Mouse (Mus musculus) intestine, embryonic 15.5 days (tissue): ENCODE data around the gene Prom1. TPM values are rescaled to one million over a fixed set of nuclear protein-coding genes. Genes with fewer than 3 reads are reported as not detected.
A peak's percentile ranks its signal among the peaks of the same experiment; 100 is the strongest.

Experiments used
- ATAC-seq: fragments of 200-750 bp; cut with Nextera tagmentation; 2 replicates; pipeline ENCODE4 v1.8.0; 2017; ENCODE audit warnings: moderate TSS enrichment, moderate library complexity
- H3K27ac ChIP-seq: fragments of 300-500 bp; sonication (generic); 2 replicates; pipeline ENCODE4 v1.5.1; 2015; ENCODE audit warnings: mild to moderate bottlenecking, inconsistent platforms
- H3K27me3 ChIP-seq: fragments of 300-500 bp; sonication (generic); replicated peaks from 2 replicates; pipeline ENCODE4 v1.6.1; 2015; ENCODE audit warnings: inconsistent platforms
- H3K36me3 ChIP-seq: fragments of 300-500 bp; sonication (generic); 2 replicates; pipeline ENCODE4 v1.6.1; 2015; ENCODE audit warnings: inconsistent platforms
- H3K4me1 ChIP-seq: fragments of 300-500 bp; sonication (generic); replicated peaks from 2 replicates; pipeline ENCODE4 v1.6.1; 2015; ENCODE audit warnings: inconsistent platforms
- H3K4me2 ChIP-seq: fragments of 300-500 bp; sonication (generic); replicated peaks from 2 replicates; pipeline ENCODE4 v1.6.1; 2015; ENCODE audit warnings: mild to moderate bottlenecking, inconsistent platforms
- H3K4me3 ChIP-seq: fragments of 300-500 bp; sonication (generic); replicated peaks from 2 replicates; pipeline ENCODE4 v1.5.1; 2015; ENCODE audit warnings: inconsistent platforms
- H3K9ac ChIP-seq: fragments of 300-500 bp; sonication (generic); 2 replicates; pipeline ENCODE4 v1.6.1; 2015; ENCODE audit warnings: inconsistent platforms
- H3K9me3 ChIP-seq: fragments of 300-500 bp; sonication (generic); 2 replicates; pipeline ENCODE4 v1.6.1; 2016; ENCODE audit warnings: inconsistent platforms
- WGBS: fragments of 180-500 bp; shearing (Covaris S2); methylation state at CpG from one replicate; pipeline ENCODE4 v1.1.7; 2015; 5-methylcytosine and 5-hydroxymethylcytosine counted together
- polyA plus RNA-seq: library from polyadenylated mRNA; unstranded; fragments of >200 nt; fragmentation: Nextera tagmentation; extraction: Ambion mirVana; gene quantifications from 2 replicates; pipeline ENCODE4 v1.2.1, GENCODE M21; 2015

Prom1 gene
- polyA plus RNA-seq, 1 experiment from 2014 or later, result 39.6 TPM

- Histone ChIP-seq H3K27me3 (no peaks in the 10 kb centered on the region), H3K4me1 (no peaks in the 10 kb centered on the region), H3K9ac (no peak overlapping the region), H3K4me3 (no peak overlapping the region), H3K27ac (no peak overlapping the region), H3K36me3 (no peaks in the 10 kb centered on the region), H3K9me3 (no peaks in the 10 kb centered on the region), H3K4me2 (no peak overlapping the region)
- 76% methylated on average over 3 of the region's 3 CpGs for WGBS
- ATAC-seq, result no peak
Measured at GRCm38 (mm10) chr5:43959884-43960440, 141.9 kb downstream of the Prom1 start.

- 57% methylated on average over 1 of the region's 1 CpGs for WGBS
- Histone ChIP-seq H3K9ac (no peak overlapping the region), H3K36me3 (no peaks in the 10 kb centered on the region), H3K27ac (no peak overlapping the region), H3K4me3 (no peak overlapping the region), H3K4me1 (peaks cover 4% of the 10 kb centered on the region), H3K4me2 (no peak overlapping the region), H3K27me3 (no peaks in the 10 kb centered on the region), H3K9me3 (no peaks in the 10 kb centered on the region)
- no peak for ATAC-seq
Measured at GRCm38 (mm10) chr5:43953241-43953640, 148.6 kb downstream of the Prom1 start.

- WGBS, result 2% methylated on average over 8 of the region's 8 CpGs
- H3K9ac ChIP-seq, result 0 out of 2 replicates have a peak overlapping the region, but pooled peaks have one; percentile 36
Measured at GRCm38 (mm10) chr5:43948748-43949275, 153.0 kb downstream of the Prom1 start.

GRCm38 (mm10) chr5:43948111-43948743 is 153.6 kb downstream of the Prom1 start:
- Histone ChIP-seq H3K36me3 (no peaks in the 10 kb centered on the region), H3K9me3 (no peaks in the 10 kb centered on the region), H3K27ac (peak overlapping the region; percentile 90), H3K27me3 (no peaks in the 10 kb centered on the region), H3K4me2 (peak overlapping the region; percentile 64), H3K9ac (no peak overlapping the region; the same call in 1 of the 2 replicates), H3K4me3 (peak overlapping the region; percentile 28), H3K4me1 (peaks cover 16% of the 10 kb centered on the region)
- peak; percentile 97 for ATAC-seq
- WGBS, result 2% methylated on average over 27 of the region's 27 CpGs

More at GRCm38 (mm10) chr5:43948748-43949275, 153.0 kb downstream of the Prom1 start:
- Histone ChIP-seq H3K4me2 (peak overlapping the region; percentile 64), H3K4me1 (peaks cover 16% of the 10 kb centered on the region), H3K27me3 (no peaks in the 10 kb centered on the region), H3K4me3 (peak overlapping the region; percentile 28), H3K36me3 (no peaks in the 10 kb centered on the region), H3K9me3 (no peaks in the 10 kb centered on the region), H3K27ac (peak overlapping the region; percentile 90)
- peak; percentile 48 for ATAC-seq

- WGBS, result 21% methylated on average over 9 of the region's 9 CpGs
- Histone ChIP-seq H3K4me3 (peak overlapping the region; percentile 28; the same call in 1 of the 2 replicates), H3K4me1 (peaks cover 16% of the 10 kb centered on the region), H3K27ac (peak overlapping the region; percentile 90), H3K27me3 (no peaks in the 10 kb centered on the region), H3K9me3 (no peaks in the 10 kb centered on the region), H3K36me3 (no peaks in the 10 kb centered on the region), H3K4me2 (peak overlapping the region; percentile 64), H3K9ac (no peak overlapping the region)
- ATAC-seq, result peak; percentile 31
Measured at GRCm38 (mm10) chr5:43947330-43947977, 154.4 kb downstream of the Prom1 start.

Other genes with a start within 250 kb of the Prom1 start
- gene Cd38, start 233.5 kb downstream of the Prom1 start, polyA plus RNA-seq, result 13.1 and 14.5 TPM in 2 replicates
- gene Gm7879, start 188.9 kb downstream of the Prom1 start, polyA plus RNA-seq, result 0.39 and 0.43 TPM in 2 replicates
- 82.5 and 96.9 TPM in 2 replicates for gene Fgfbp1, start 120.3 kb downstream of the Prom1 start, polyA plus RNA-seq
- 23.8 and 26.3 TPM in 2 replicates for gene Tapt1, start 124.6 kb upstream of the Prom1 start, polyA plus RNA-seq